ENCODE assay signal across 20 mouse cellular contexts in genomic region chr13:41216236-41216635, GRCm38 (mm10). TPM values are rescaled to one million over a fixed set of nuclear protein-coding genes. Genes with fewer than 3 reads are reported as not detected.
"Had no signal": no experiment of that assay in that cellular context is flagged by ENCODE, and none has a peak within 500 bp of the region (broad histone marks: within the 10 kb centered on the region; RNA-seq: fewer than 3 reads in every experiment).

No protein-coding gene starts in this region.

- ATAC-seq: intestine, embryonic 15.5 days had no signal

- H3K36me3 ChIP-seq: intestine, embryonic 15.5 days; limb, embryonic 12.5 days; midbrain, embryonic 12.5 days; neural tube, embryonic 15.5 days had no signal

- H3K9me3 ChIP-seq: intestine, embryonic 15.5 days; midbrain, embryonic 12.5 days; neural tube, embryonic 15.5 days had no signal

- H3K9ac ChIP-seq: hindbrain, embryonic 14.5 days; intestine, embryonic 15.5 days; limb, embryonic 12.5 days; midbrain, embryonic 12.5 days; neural tube, embryonic 15.5 days had no signal

- H3K27ac ChIP-seq: hindbrain, embryonic 14.5 days; intestine, embryonic 15.5 days; layer of hippocampus, adult 2 months; limb, embryonic 12.5 days; midbrain, embryonic 12.5 days; neural tube, embryonic 15.5 days had no signal

- H3K4me2 ChIP-seq: hindbrain, embryonic 14.5 days; intestine, embryonic 15.5 days; limb, embryonic 12.5 days; midbrain, embryonic 12.5 days; neural tube, embryonic 15.5 days had no signal

- H3K4me3 ChIP-seq: intestine, embryonic 15.5 days; layer of hippocampus, adult 2 months; limb, embryonic 12.5 days; midbrain, embryonic 12.5 days; myocyte; neural tube, embryonic 15.5 days had no signal

- DNase-seq: lung, adult 18-20 months; right cerebral cortex, adult 18-20 months; right cerebral cortex, postnatal 25 days; thymus, adult 18-20 months; thymus, postnatal 14 days had no signal

- H3K27me3 ChIP-seq: intestine, embryonic 15.5 days; limb, embryonic 12.5 days; midbrain, embryonic 12.5 days; neural tube, embryonic 15.5 days had no signal

RNA-seq across cellular contexts. Expression of gene Elovl2, which starts 4.0 kb away (rescaled TPM):
- total RNA-seq: megakaryocyte-erythroid progenitor cell, adult 5-6 weeks had no signal
- polyA plus RNA-seq: myocyte had no signal

RNA-seq across cellular contexts. Expression of gene Gm17364, which starts 57.5 kb away (rescaled TPM):
- total RNA-seq: layer of hippocampus, adult 2 months; layer of hippocampus, postnatal 10 days; left cerebral cortex, postnatal 36 days; megakaryocyte-erythroid progenitor cell, adult 5-6 weeks had no signal
- polyA plus RNA-seq: hindbrain, embryonic 14.5 days; intestine, embryonic 15.5 days; kidney, embryonic 16.5 days; limb, embryonic 12.5 days; lung, embryonic 16.5 days; midbrain, embryonic 12.5 days; myocyte; neural tube, embryonic 11.5 days; neural tube, embryonic 15.5 days; small intestine, adult 2 months; stomach, embryonic 16.5 days had no signal
